Mouse (Mus musculus): ENCODE measurements around the gene Mgat1. TPM values are rescaled to one million over a fixed set of nuclear protein-coding genes. Genes with fewer than 3 reads are reported as not detected.
"Not testable (repeated sequence)": the region's sequence is repeated elsewhere in the genome, so short reads cannot be mapped to it uniquely, and the experiment has no call there.

The Mgat1 gene
- 10 to 100 TPM; 35.7 to 39.5 TPM for total RNA-seq (2021)
- long read RNA-seq, experiment 1, transcript Mgat1-213 (4 exons, 3,151 nt), result minor isoform, 5 of 53 reads
- long read RNA-seq, experiment 1, transcript Mgat1-201 (3 exons, 2,976 nt), result major isoform, 19 of 53 reads
- long read RNA-seq, experiment 1, transcript Mgat1-202 (3 exons, 2,729 nt), result minor isoform, 9 of 53 reads
- long read RNA-seq, experiment 1, partial matches to known transcripts, result 4 of 53 reads
- long read RNA-seq, experiment 1, other reads (novel, unspliced or antisense), result 12 of 53 reads
- long read RNA-seq, experiment 2, transcript Mgat1-201 (3 exons, 2,976 nt), result major isoform, 22 of 60 reads
- long read RNA-seq, experiment 2, transcript Mgat1-202 (3 exons, 2,729 nt), result minor isoform, 10 of 60 reads
- long read RNA-seq, experiment 2, transcript Mgat1-213 (4 exons, 3,151 nt), result minor isoform, 8 of 60 reads
- long read RNA-seq, experiment 2, partial matches to known transcripts, result 12 of 60 reads
- long read RNA-seq, experiment 2, other reads (novel, unspliced or antisense), result 6 of 60 reads

GRCm38 (mm10) chr11:49243727-49244594 is at the start of gene Mgat1:
Gene Mgat1 (plus strand): TSS chr11:49244191.
- DNase-seq, result peak; percentile 95
- intact Hi-C loops (cut with DNase I; ENCODE audit: low total_unique reads), result no loop called here

DNA sequence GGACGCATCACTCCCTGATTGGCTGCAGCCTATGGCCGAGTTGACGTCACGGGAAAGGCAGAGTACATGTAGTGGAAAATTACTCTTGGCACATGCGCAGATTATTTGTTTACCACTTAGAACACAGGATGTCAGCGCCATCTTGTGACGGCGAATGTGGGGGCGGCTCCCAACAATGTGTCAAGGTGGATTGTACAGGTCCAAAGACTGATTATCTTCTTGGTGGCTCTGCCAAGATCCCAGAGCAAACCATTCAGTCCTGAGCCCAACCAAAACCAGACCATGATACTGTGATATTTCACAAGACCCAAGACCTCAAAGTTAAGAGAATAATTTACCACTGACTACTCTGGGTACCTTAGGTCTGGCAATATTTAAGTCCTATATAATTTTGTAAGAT is 49.2 kb upstream of the Mgat1 start:
- DNase-seq; intact Hi-C loops (cut with DNase I; ENCODE audit: low total_unique reads): not testable (repeated sequence)

DNA sequence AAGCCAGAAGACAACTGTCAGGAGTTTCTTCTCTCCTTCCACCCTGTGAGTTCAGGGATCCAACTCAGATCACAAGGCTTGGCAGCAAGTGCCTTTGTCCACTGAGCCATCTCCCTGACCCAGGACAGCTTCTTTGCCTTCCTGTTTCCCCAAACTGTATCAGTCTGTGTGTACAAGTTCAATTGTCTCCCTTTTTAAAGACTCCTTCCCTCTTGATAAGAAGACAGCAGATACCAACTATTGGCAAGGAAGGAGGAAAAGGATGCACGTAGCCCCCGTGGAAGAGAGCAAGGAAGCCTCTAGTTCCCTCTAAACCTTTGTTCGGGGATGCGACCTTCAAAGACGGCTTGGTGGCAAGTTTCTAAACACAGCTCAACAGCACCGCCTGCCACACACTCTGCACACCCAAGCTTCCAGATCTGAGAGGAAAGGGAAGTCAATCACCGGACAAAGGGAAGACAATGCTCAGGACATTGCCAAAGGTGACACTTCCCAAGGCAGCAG is 48.1 kb upstream of the Mgat1 start:
- DNase-seq, result no peak
- intact Hi-C loops (cut with DNase I; ENCODE audit: low total_unique reads), result no loop called here

- intact Hi-C loops (cut with DNase I; ENCODE audit: low total_unique reads), result loop anchor here (5.0 kb wide), 1 partner anchor 52 kb away; no protein-coding TSS in a partner anchor
- DNase-seq, result no peak
Measured at GRCm38 (mm10) chr11:49200666-49201065, 43.3 kb upstream of the Mgat1 start.

DNA sequence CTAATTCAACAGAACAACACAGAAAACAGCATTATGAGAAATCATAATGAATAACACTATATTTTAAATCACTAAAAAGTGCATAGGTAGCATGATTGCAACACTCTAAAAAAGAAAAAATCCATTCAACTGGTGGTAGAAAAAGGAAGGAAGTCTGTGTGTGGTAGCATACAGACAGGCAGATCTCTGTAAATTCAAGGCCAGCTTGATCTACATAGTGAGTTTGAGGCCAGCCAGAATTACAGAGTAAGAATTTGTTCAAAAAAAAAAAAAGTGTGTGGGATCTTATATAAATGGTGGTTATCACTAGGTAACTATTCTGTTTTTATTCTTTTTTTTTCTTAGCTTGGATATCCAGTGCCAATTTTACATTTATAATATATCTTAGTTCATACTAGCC is 42.8 kb upstream of the Mgat1 start:
- intact Hi-C loops (cut with DNase I; ENCODE audit: low total_unique reads), result loop anchor here (5.0 kb wide), 1 partner anchor 51 kb away; no protein-coding TSS in a partner anchor
- no peak for DNase-seq

DNA sequence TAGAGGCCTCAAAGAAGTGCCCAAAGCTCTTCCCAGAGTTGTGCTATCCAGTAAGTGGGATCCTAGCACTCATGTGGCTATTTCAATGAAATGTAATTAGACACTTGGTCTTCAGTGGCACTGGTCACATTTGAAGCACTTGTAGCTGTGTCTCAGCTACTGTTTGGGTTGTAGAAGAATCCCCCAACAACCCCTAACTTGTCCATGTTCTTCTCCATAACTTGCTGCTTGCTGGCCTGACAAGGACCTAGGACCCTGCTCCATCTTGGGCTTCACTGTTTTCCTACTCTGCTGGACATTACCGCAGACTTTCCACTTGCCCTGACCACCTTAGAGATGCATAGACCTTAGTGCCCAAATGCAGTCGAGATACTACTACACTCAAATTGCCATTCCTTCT is 41.9 kb upstream of the Mgat1 start:
- DNase-seq, result no peak

GRCm38 (mm10) chr11:49202523-49203061 is 41.4 kb upstream of the Mgat1 start:
- no peak for DNase-seq

More for the DNA sequence above, 41.9 kb upstream of the Mgat1 start:
- intact Hi-C loops (cut with DNase I; ENCODE audit: low total_unique reads), result loop anchor here (5.0 kb wide), 1 partner anchor 50 kb away; no protein-coding TSS in a partner anchor

GRCm38 (mm10) chr11:49203129-49203768 is 40.7 kb upstream of the Mgat1 start, which contains the start of gene Zfp62:
Gene Zfp62 (plus strand): TSS chr11:49203292.
- intact Hi-C loops (cut with DNase I; ENCODE audit: low total_unique reads), result loop anchor here (5.0 kb wide), 1 partner anchor 49 kb away; no protein-coding TSS in a partner anchor
- DNase-seq, result peak; percentile 94

More at GRCm38 (mm10) chr11:49202523-49203061, 41.4 kb upstream of the Mgat1 start:
- intact Hi-C loops (cut with DNase I; ENCODE audit: low total_unique reads), result loop anchor here (5.0 kb wide), 1 partner anchor 50 kb away; no protein-coding TSS in a partner anchor

GRCm38 (mm10) chr11:49203771-49204497 is 40.1 kb upstream of the Mgat1 start:
- intact Hi-C loops (cut with DNase I; ENCODE audit: low total_unique reads), result loop anchor here (5.0 kb wide), 1 partner anchor 48 kb away; no protein-coding TSS in a partner anchor
- peak; percentile 16 for DNase-seq

GRCm38 (mm10) chr11:49205080-49205590 is 38.9 kb upstream of the Mgat1 start:
- intact Hi-C loops (cut with DNase I; ENCODE audit: low total_unique reads), result no loop called here
- DNase-seq, result no peak

DNA sequence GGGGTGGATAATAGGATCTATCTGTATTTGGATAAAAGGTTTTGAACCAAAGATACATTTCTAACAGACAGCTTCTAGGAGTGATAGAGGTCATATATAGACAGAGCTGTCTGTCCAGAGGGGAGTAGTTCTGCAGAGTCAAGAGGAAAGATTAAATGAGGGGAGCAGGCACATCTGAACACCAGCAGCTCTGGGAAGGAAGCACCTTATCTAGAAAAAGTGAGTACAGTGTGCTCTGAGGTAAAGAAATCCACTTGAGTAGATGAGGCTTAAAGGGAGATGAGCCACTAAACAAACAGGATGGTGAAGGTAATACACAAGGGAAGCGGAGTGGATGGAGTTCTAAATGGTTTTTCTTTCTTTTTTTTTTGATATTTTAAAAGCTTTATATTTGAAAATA is 36.5 kb upstream of the Mgat1 start:
- no peak for DNase-seq
- intact Hi-C loops (cut with DNase I; ENCODE audit: low total_unique reads), result no loop called here

DNA sequence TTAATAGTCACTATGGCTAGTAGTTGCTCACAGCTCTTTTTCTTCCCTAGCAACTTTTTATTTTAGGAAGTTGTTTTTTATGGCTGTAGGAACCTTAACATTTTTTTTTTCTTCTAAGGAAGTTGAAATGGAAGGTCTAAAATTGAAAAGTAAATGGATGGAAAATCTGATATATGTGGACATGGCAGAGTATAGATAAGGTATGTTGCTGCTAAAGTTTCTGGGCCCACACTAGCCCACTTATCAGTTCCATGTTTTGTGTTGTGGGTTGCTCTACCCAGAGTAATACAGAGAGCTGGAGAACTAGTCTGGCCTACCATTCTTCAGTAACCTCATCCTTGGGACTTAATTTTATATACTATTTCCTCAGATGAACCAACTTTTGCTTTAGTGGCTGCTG is 31.4 kb upstream of the Mgat1 start:
- no peak for DNase-seq
- intact Hi-C loops (cut with DNase I; ENCODE audit: low total_unique reads), result no loop called here

- intact Hi-C loops (cut with DNase I; ENCODE audit: low total_unique reads), result no loop called here
- no peak for DNase-seq
Measured at GRCm38 (mm10) chr11:49213505-49213904, 30.5 kb upstream of the Mgat1 start.

DNA sequence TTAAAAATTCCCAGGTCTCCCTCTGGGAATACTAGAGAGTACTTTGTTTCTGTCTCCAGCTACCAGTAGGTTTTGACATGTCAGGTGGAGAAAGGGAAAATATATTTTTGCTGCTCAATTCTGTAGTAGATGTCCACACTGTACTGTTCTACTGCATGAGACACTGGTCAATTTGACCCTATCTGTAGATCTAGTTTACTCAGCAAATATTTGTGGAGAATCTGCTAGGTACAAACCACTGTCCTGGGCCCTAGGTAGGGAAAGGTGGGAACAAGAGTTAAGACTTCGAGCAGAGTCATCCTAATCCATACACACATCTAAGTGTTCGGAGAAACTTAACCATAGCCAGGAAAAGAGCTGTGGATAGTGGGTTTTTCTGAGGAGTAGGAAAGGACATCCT is 24.7 kb upstream of the Mgat1 start:
- intact Hi-C loops (cut with DNase I; ENCODE audit: low total_unique reads), result no loop called here
- no peak for DNase-seq

DNA sequence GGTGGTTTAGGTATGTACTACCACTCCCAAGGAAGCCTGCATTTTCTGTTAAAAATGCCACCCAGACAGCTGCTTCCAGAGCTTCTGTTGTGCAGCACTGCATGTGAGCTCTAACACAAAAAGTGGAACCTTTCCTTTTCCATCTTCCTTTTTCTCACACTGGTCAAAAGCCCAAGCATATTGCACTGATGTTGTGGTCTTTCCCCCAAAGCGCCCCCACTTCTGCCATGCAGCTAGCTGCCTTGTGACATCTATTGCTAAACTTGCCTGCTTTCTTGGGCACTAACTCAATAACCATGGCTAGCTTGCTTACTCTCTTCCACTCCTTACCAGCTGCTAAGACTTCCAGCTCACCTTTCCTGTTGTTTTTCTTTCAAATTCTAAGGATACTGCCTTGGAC is 19.5 kb upstream of the Mgat1 start:
- intact Hi-C loops (cut with DNase I; ENCODE audit: low total_unique reads), result no loop called here
- no peak for DNase-seq

- intact Hi-C loops (cut with DNase I; ENCODE audit: low total_unique reads), result no loop called here
- no peak for DNase-seq
Measured at GRCm38 (mm10) chr11:49232781-49233180, 11.2 kb upstream of the Mgat1 start.

DNA sequence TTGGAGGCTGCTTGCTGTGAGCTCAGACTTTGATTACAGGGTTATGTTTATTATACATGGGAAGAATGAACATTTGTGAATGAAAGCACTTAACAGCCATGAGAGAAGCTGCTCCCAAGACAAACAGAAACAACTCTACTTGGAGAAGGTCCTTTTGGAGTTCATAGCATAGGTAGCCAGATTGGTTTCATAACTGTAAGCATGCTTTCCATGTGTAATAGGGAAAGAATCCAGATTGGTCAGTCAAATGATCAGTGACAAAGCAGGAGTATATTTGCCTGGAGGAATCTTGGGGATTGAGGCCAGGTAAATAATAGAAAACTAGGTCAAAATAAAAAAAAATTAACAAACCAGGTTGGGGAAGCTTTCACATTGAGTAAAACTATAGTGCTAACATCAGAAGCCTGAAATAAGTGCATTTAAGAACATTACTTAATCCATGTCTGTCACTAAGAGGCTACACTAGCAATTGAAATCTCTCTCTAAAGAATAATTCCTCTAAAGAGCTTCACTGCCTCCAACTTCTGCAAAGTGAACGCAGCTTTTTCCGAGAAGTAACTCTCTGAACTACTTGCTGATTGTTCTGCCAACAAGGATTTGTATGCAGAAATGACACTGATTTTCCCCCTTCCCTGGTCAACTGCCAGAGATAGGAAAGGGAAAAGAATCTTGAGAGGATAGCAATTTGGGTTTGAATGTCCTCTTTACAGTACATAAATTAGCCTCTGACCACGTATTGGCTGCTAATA is 8.4 kb upstream of the Mgat1 start:
- no peak for DNase-seq
- intact Hi-C loops (cut with DNase I; ENCODE audit: low total_unique reads), result no loop called here

Measured in gastrocnemius, postnatal 14 days (tissue).